Mouse (Mus musculus): ENCODE measurements around the gene Arf3. TPM values are rescaled to one million over a fixed set of nuclear protein-coding genes. Genes with fewer than 3 reads are reported as not detected.
A peak's percentile ranks its signal among the peaks of the same experiment; 100 is the strongest.

The Arf3 gene
- total RNA-seq, 2 experiments from 2014 or later, result 729 to 796 TPM

GRCm38 (mm10) chr15:98732006-98732531, 30.9 kb downstream of the Arf3 start:
- no peak for DNase-seq (ENCODE audit: low spot score in 2 of 2)
- intact Hi-C loops (cut with DNase I), result no loop called here

- no peak for DNase-seq (ENCODE audit: low spot score in 2 of 2)
- intact Hi-C loops (cut with DNase I), result no loop called here
These were observed 32.2 kb downstream of the Arf3 start for GRCm38 (mm10) chr15:98730790-98731189.

DNA sequence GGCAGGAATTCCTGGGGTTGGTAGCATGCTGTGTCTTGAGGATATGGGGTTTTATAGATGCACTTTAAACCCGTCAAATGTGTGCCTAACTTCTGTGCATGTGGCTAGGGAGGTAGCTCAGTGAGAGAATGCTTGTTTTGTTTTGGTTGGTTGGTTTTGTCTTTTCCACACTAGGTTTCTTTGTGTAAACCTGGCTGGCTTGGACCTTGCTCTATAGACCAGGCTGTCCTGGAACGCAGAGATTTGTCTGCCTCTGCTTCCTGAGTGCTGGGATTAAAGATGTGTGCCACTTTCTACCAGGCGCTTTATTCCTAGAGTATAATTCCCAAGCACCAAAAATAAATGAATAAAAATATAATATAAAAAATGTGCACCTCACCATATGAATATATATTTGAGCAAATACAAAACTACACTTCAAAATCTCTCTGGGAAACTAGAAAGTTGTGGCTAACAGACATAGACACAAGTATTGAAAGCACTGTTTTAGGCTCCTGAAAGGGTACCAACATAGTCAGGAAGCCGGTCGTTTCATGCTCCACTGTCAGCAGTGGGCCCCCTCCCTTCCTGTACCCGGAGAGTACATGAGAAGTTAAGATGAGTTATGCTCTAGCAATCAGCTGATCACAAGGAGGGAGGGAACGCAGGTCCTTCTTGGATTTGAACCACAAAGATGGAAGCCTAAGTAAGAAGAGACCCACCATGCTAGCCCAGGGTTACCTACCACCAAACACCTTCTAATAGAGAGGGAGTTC, 33.0 kb downstream of the Arf3 start:
- intact Hi-C loops (cut with DNase I), result no loop called here
- DNase-seq (ENCODE audit: low spot score in 2 of 2), result no peak

- DNase-seq (ENCODE audit: low spot score in 2 of 2), result no peak
- intact Hi-C loops (cut with DNase I), result no loop called here
These were observed 34.6 kb downstream of the Arf3 start for GRCm38 (mm10) chr15:98728366-98728765.

DNA sequence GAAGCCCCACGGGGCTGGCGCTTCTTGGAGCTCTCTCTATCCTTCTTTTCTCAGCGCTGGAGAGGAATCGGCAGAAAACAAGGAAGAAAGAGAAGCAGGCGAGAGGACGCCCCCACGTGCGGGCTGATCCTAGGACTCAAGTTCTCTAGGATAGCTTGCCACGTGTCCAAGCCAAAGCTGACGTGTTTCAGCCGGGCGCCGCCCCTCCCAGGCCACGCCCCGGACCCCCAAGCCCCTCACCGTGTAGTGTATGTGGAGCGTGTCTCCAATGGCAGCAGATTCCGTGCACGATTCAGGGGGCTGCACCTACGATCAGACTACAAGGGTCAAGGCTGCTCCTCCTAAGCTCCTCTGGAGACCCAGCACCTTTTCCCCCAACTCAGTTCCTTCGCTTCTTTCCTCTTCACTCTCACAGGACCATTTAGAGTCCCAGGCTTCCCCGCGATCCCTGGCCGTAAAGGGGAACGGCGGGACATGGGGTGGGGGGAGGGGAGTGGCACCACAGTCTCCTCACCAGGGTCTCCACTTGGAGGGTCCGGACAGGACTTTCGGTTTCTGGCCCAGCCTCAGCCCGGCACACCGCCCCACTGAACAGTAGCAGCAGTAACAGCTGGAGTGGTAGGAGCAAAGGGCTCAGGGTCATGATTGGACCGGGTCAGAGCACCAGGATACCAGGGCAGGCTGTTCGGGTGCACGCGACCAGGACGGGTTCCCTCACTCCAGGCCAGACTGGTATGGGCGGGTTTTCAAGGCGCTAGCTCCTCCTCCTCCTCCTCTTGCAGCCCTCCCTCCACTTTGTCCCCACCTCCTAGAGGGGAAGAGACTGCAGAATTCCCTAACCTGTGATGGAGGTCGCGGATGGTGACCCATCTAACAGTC, 35.3 kb downstream of the Arf3 start, which contains the start of gene Fkbp11:
TSS of gene Fkbp11 (minus strand) at position 756 of the 879 bp plus-strand sequence.
- DNase-seq (ENCODE audit: low spot score in 2 of 2), result peak in 1 of 2 experiments; percentile 44
- intact Hi-C loops (cut with DNase I), result no loop called here

DNA sequence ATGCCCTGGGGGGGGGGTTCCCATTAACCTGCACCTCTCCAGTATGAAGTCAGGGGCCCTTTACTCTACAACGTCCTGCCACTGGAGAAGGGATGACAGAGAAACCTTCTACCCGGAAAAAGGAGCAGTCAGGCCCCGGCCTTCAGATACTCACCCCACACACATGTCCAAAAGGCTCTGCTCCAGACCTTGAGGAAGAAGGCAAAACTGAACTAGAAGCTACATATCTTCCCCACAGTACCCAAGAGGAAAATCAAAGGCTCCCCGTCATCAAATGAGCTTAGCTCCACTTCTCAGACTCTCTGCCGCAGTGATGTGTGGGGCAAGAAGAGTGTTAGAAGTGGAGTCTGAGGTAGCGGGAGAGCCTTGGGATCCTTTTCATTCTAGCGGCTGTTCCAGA, 36.3 kb downstream of the Arf3 start:
- intact Hi-C loops (cut with DNase I), result no loop called here
- no peak for DNase-seq (ENCODE audit: low spot score in 2 of 2)

- no peak for DNase-seq (ENCODE audit: low spot score in 2 of 2)
- intact Hi-C loops (cut with DNase I), result no loop called here
These were observed 36.9 kb downstream of the Arf3 start for GRCm38 (mm10) chr15:98726079-98726478.

DNA sequence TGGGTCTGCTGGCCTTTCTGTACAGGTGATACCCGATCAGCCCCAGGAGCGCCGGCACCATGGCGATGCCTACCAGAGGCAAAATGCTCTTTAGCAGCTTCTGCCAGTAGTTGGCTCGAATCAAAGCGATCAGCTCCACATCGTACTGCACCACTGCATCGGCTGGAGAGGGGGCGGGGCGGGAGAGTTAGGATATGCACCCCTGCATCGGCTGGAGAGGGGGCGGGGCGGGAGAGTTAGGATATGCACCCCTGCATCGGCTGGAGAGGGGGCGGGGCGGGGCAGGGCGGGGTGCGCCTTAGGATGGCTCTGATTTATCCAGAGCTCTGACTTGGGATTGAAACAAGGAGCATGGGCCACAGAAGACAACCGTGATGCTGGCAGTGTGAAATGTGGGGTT, 38.6 kb downstream of the Arf3 start:
- intact Hi-C loops (cut with DNase I), result no loop called here
- DNase-seq (ENCODE audit: low spot score in 2 of 2), result no peak

DNA sequence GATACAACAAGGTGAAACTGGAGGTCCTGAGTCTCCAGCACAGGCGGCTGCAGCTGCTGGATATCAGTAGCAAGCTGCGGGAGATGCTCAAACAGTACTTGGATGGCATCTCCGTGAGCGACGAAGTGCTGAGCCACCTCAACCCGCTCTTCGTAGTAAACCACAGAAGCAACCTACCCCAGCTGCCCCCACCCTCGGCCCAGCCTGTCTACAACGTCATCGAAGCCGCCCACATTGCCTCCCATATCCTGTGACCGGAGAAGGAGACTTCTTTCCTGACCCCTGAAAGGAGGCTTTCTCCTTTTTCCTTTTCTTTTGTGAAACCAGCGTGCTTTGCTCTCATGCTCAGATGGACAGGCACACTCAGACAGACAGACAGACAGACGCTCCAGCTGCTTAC, 40.2 kb downstream of the Arf3 start:
- intact Hi-C loops (cut with DNase I), result no loop called here
- no peak for DNase-seq (ENCODE audit: low spot score in 2 of 2)

GRCm38 (mm10) chr15:98722191-98722590, 40.8 kb downstream of the Arf3 start:
- DNase-seq (ENCODE audit: low spot score in 2 of 2), result no peak
- intact Hi-C loops (cut with DNase I), result no loop called here

- no peak for DNase-seq (ENCODE audit: low spot score in 2 of 2)
- intact Hi-C loops (cut with DNase I), result no loop called here
These were observed 45.7 kb downstream of the Arf3 start for GRCm38 (mm10) chr15:98717301-98717700.

DNA sequence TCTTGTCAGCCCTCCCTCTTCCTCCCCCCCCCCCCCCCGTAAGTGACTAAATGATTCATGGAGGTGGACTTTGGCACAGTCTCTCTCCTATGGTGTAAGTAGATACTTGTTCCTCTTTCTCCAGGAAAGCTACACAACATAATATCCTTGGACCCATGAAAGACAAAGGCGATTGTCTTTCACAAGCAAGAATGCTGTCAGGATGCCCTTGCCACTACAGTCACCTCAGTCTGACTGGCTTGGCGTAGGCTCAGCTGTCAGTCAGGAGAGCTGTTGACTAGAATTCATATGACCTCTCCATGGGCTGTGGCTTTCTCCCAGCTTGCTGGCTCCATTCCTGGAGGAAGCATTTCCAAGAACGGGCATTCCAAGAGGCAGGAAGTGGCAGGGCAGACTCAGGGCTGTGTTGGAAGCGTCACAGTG, 48.8 kb downstream of the Arf3 start:
- intact Hi-C loops (cut with DNase I), result no loop called here
- DNase-seq (ENCODE audit: low spot score in 2 of 2), result no peak

- DNase-seq (ENCODE audit: low spot score in 2 of 2), result peak; percentile 72 to 79
- intact Hi-C loops (cut with DNase I), result no loop called here
These were observed 52.6 kb downstream of the Arf3 start for GRCm38 (mm10) chr15:98710442-98710841.

DNA sequence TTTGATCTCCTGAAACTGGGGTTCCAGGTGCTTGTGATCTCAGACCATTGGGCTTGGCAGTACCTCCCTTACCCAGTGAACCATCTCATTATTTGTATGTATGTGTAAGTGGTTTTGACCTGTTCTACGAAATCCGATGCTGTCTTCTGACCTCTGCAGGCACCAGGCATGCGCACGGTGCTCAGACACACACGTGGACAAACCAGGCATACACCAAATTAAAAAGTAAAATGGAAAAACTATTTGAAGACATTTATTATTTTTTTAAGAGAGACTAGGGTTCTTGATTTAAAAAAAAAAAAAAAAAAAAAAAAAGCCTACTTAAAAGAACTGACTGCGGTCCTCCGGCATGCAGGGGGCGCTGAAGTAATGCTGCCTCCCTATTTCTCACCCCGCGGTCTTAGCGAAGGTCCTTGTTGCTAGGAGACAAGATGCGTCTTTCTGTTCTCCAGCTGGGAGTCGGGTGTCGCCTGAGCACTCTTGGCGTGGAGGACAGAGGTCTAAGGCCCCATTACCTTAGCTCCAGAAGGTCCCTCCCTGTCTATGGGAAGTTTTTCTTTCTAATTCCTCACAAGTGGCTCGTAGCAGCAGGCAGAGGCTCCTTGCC, 55.1 kb downstream of the Arf3 start, which contains the start of gene Ccdc65:
TSS of gene Ccdc65 (plus strand) at position 442 of the 607 bp plus-strand sequence.
- intact Hi-C loops (cut with DNase I), result no loop called here
- peak; percentile 92 to 95 for DNase-seq (ENCODE audit: low spot score in 2 of 2)

DNA sequence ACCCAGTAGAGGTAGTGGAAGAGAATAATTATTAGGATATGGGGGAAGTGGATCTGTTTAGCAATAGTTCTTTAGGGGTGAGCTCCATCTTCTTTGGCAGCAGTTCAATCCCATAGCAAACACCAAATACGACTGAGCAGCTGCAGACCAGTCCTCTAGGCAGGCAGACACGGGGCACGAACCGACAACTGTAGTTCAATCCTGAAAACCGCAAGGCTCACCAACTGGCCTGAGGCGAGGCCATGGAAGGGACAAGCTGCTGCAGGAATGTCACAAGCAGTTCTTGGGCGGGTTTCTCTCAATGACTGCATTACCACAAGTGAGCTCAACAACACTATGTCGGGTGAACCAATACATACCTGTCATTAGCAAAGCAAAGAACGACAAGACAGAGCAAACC, 58.7 kb downstream of the Arf3 start:
- intact Hi-C loops (cut with DNase I), result no loop called here
- DNase-seq (ENCODE audit: low spot score in 2 of 2), result no peak

DNA sequence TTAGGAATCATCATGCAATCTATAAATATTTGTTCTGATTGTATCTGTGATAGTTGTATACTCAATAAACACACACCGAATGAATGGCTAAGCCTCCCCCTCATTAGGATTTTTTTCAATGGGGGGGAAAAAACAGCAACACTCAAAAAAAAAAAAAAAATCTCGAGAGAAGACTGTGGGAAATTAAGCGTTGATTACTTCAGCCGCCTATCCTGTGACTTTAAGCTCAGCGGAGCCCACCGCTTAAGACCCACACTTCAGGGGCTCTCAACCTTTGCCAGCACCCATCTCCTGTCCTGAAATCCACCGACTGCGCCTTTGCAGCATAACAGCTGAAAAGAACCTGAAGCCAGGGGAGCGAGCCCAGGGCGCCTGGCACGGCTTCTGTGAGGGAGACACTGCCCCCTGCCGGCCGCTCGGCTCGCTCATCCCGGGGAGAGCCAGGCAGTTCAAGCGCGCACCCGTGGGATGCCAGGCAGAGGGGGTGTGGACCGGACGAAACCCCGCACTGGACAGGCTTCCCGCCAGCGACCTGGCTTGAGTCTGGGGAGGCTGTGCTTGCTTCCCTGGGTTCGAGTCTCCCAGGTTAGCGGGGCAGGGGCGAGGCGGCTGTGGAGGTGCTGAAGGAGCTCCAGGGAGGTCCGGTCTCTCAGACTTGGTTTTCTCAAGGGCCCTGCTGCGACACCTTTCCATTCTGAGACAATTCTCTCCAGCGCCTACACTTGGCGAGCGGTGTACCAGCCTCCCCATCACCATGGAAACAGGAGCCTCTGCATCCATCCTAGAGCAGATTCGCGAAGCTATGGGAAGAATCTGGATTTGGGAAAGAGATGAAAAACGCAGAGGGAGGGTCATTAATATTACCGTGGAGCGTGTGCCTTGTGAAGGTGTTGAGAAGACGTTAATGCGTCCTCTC, 63.6 kb downstream of the Arf3 start:
- intact Hi-C loops (cut with DNase I), result loop anchor here (2.0 kb wide), 1 partner anchor 35 kb away; no protein-coding TSS in a partner anchor
- peak; percentile 92 to 93 for DNase-seq (ENCODE audit: low spot score in 2 of 2)

GRCm38 (mm10) chr15:98696216-98696615, 66.8 kb downstream of the Arf3 start:
- intact Hi-C loops (cut with DNase I), result no loop called here
- no peak for DNase-seq (ENCODE audit: low spot score in 2 of 2)

- DNase-seq (ENCODE audit: low spot score in 2 of 2), result no peak
- intact Hi-C loops (cut with DNase I), result no loop called here
These were observed 67.3 kb downstream of the Arf3 start for GRCm38 (mm10) chr15:98695726-98696125.
